Mouse (Mus musculus) layer of hippocampus, postnatal 10 days (tissue): ENCODE results near the gene Cercam. TPM values are rescaled to one million over a fixed set of nuclear protein-coding genes. Genes with fewer than 3 reads are reported as not detected.
A peak's percentile ranks its signal among the peaks of the same experiment; 100 is the strongest.
"Not testable (repeated sequence)": the region's sequence is repeated elsewhere in the genome, so short reads cannot be mapped to it uniquely, and the experiment has no call there.

Source experiments
- DNase-seq, 2 experiments: peaks; one replicate each; pipeline ENCODE4 v3.0.0; 2021; ENCODE audit warnings: low spot score in 2 of 2
- total RNA-seq, 2 experiments: library from RNA; stranded (reverse); gene quantifications; 2 replicates each; pipeline ENCODE4 v1.2.3; 2021

The Cercam gene
- total RNA-seq, 2 experiments from 2014 or later: 11.9 to 15.0 TPM

DNA sequence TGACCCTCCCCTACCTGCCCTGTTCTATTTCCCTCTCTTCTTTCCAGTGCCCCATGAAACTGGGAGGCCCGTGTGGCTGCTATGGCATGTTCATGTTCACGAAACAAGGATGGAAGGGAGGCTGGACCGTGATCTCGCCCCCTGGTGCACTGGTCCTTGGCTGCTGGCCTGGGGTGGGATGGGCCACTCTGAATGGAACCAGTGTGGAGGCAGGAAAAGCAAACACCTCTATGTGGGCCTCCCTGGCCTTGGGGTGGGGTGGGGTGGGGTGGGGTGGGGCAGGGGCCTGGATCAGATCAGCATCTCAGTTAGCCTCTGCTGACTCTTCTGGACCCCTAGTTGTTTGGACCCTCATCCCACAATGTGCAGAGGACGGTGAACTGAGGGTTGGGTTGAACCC lies 15.2 kb upstream of the Cercam start:
- DNase-seq: no peak

- DNase-seq: no peak
These were observed 13.3 kb upstream of the Cercam start for GRCm38 (mm10) chr2:29855585-29856210.

GRCm38 (mm10) chr2:29856451-29857260 lies 12.3 kb upstream of the Cercam start:
- no peak for DNase-seq

GRCm38 (mm10) chr2:29857341-29857740 lies 11.6 kb upstream of the Cercam start:
- DNase-seq: no peak

DNA sequence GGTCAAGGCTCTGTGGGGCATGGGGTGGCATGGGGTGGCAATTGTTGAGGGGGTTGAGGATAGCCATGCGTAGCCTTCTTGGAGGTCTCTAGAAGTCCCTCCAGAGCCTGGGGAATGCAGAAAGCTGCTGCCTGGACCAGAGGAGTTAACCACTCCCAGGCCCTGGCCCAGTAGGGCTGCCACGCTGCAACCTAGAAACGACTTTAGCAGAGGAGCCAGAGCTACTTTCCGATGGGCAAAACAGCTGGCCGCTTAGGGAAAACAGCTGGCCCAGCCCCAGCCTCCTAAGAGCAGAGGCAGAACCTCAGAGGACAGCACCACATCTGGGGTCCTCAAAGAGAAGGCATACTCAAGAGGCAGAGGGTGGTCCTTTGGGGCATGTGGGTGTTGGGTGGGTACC lies 11.0 kb upstream of the Cercam start:
- no peak for DNase-seq

DNA sequence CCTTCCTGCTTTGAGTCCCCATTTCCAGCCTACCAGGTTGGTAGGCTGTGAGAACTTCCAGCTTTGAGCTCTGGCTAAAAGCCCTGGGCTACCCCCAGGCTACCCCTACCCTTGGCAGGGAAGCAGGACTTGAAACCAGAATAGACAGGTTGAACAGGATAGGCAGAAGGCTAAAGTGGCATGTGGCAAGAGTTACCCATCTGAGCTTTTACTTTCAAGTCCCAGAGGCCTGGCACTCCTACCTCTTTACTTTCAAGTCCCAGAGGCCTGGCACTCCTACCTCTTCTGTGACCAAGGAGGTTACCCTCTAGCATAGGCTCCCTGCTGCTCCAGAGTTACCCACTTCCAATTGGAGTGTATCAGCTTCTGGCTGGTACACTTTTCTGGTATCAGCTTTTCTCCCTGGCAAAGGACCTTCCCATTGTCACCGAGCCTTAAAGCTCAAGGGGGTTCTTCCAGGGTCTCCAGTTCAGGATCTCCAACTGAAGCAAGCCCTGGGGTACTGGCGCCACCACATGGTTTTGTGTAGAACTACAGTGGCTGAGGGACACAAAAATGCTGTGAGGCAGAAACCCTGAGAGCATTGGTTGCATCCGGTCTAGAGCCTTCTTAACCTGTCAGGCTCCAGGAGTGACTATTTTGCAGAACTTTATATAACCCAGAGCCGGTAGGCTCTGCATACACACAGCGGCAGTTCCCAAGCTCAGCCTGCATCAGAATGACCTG lies 10.1 kb upstream of the Cercam start:
- DNase-seq: peak; percentile 75 to 81

DNA sequence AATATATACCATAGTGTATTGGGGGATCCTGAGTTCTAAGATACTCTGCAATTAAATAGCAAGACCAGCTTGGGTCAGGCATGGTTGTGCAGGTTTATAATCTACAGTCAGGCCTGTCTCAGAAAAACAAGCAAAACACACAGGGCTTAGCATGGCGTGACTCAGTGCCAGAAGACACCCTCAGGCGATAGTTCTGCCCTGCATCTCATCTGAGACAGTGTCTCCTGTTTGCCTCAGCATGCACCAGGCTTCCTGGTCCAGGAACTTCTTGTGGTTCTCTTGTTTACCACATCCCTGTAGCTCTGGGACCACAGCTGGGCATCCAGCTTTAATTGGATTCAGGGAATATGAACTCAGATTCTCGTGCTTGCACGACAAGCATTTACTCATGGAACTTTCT lies 3.8 kb upstream of the Cercam start:
- no peak for DNase-seq

DNA sequence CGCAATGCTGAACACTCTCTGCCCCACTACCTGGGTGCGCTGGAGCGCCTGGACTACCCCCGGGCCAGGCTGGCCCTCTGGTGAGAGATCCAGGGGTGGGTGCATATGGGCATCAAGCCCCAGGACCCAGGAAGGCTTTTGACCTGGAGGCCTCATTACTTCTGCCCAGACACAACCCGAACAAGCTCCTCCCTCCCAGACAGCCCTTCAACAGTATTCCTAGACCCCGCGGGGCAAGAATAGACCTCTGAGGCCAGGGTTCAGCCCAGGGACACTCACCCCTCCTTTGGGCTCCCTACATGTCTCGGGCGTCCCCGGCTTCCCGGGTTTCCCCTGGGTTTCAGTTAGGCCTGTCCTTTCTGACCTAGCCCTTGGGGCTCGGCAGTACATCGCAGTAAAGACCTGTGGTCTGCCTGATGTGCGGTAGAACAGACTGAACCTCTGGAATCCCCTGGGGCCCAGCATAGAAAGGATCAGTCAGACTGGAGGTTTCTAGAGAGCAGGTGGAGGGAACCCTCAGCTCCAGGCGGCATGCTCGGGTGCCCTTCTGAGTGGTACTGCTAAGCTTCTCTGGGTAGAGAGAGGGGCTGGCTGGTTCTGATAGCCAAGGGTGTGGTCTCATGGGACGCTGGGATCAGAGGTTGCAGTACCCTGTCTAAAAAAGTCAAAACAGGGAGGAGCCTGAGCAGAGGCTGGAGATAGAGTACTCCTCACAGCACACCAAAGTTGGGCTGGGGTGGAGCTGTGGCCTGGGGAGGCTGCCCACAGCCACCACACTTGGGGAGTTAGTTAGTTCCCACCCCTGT lies 885 bp downstream of the Cercam start:
- DNase-seq: no peak

- no peak for DNase-seq
These were observed 3.8 kb downstream of the Cercam start for GRCm38 (mm10) chr2:29872581-29873295.

- DNase-seq: no peak
These were observed 4.8 kb downstream of the Cercam start for GRCm38 (mm10) chr2:29873801-29874200.

- no peak for DNase-seq
These were observed 9.1 kb downstream of the Cercam start for GRCm38 (mm10) chr2:29878061-29878460.

- DNase-seq: no peak
These were observed 10.2 kb downstream of the Cercam start for GRCm38 (mm10) chr2:29879191-29879590.

DNA sequence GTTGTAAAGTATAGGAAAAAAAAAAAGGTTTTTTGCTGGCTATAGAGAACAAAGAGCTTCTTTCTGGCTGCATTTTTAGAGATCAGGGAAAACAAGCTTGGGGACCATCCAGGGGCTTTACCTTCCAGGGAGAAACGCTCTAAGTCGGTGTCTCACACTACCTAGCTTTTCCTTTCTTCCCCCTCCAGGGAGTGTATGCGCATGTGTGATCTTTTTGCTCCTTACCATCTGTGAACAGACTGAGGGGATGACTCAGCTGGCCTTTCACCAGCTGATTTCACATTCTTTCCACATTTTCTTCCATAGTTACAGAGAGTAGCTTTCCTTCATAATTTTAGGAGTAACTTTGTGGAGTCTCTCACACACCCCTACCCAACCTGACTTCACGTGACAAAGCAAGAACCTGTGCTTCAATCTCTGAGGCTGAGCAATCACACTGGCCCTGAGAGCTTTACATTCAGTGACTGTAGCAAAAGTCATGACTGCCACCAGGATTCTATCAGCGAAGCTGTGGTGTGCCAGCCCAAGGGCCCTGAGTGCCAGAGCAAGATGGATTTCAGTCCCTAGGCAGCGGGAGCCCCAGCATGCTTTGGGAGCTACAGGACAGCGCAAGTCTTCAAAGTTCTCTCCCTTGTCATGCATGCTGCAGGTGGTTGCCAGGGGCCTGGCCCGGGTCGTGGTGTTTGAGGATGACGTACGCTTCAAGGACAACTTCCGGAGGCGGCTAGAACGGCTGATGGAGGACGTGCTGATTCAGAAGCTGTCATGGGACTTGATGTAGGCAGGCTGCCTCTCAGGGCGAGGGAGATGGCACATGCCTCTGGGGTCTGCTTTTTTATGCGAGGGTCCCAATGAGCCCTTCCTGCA lies 11.2 kb downstream of the Cercam start:
- DNase-seq: no peak

DNA sequence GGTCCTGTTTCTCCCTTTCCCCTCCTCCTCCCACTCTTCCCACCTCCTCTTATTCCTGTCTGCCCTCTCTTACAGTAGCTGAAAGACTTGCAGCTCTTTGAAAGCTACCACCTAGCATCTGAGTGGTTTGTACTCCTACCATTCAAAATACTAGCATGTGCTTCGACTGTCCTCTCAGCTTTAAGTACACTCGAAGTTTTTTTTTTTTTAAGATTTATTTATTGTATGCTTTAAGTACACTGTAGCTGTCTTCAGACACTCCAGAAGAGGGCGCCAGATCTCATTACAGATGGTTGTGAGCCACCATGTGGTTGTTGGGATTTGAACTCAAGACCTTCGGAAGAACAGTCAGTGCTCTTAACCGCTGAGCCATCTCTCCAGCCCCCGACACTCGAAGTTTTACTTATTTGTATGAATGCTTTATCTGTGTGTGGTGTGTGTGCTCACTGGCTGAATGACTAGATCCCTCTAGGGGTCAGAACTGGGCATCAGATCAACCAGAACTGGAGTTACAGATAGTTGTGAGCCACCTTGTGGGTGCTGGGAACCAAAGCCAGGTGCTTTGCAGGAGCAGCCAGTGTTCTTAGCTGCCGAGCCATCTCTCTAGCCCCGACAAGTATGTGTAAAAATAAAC lies 17.8 kb downstream of the Cercam start:
- not testable (repeated sequence) for DNase-seq

- peak; percentile 100 for DNase-seq
These were observed 20.3 kb downstream of the Cercam start, which contains the start of gene Odf2 for GRCm38 (mm10) chr2:29889066-29889944. Gene Odf2 (plus strand): TSS chr2:29889221.

GRCm38 (mm10) chr2:29889991-29890833 lies 21.2 kb downstream of the Cercam start:
- DNase-seq: peak; percentile 85 to 87

DNA sequence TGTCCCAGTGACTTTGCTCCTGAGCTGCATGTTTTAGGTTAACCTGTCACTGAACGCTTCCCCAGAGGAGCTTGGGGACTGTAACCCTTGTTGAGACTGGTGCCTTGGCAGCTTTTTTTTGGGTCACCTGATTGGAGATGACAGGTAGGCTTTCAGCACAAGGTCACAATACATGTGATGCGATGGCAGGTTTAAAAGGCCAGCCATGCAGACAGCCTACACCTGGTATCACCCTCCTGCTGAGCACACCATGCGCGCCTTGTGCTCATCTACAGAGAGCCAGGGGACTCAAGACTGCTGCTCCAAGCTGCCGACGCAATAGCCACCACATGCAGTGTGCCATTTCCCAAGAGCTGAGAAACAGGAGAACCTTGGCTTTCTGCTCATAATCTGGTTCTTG lies 22.8 kb downstream of the Cercam start:
- DNase-seq: no peak
